Mouse (Mus musculus): ENCODE measurements around the gene Cplane1. TPM values are rescaled to one million over a fixed set of nuclear protein-coding genes. Genes with fewer than 3 reads are reported as not detected.

Cplane1 gene
- polyA plus RNA-seq, 1 experiment from 2014 or later: 12.8 TPM

DNA sequence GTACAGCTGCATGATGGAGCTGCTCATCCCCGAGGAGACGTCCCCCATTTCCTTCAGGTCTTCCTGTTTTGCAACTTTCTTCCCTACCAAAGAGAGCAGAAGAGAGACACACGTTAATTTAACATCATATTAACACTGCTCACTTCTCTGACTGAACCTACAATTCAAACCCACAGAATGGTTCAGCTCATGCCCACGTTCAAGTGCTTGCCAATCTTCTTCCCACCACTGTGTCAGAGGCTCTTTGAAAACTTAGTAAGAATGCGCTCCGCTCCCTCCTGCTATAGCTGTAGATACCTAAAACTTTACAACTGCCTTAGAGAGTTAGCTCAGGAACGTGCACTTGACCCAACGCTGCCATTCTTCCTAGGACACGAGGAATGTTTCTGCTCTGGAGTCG is 134.0 kb downstream of the Cplane1 start:
- Histone ChIP-seq H3K27ac (replicated peaks; ENCODE audit: low read depth, low read length) (no peak overlapping the region), H3K9ac (replicated peaks; ENCODE audit: low read length) (no peak overlapping the region), H3K27me3 (ENCODE audit: control insufficient read depth, insufficient read depth, low read length) (no peaks in the 10 kb centered on the region), H3K4me2 (ENCODE audit: low read depth, low read length) (no peak overlapping the region), H3K9me3 (replicated peaks; ENCODE audit: control insufficient read depth, low read length) (no peaks in the 10 kb centered on the region), H3K4me3 (ENCODE audit: low read depth, low read length) (no peak overlapping the region), H3K36me3 (replicated peaks; ENCODE audit: control insufficient read depth, insufficient read depth, low read depth, low read length) (peaks cover 13% of the 10 kb centered on the region), H3K4me1 (ENCODE audit: control insufficient read depth, insufficient read depth, low read length) (no peaks in the 10 kb centered on the region)
- WGBS: 95% methylated on average over 10 of the region's 10 CpGs
- DNase-seq (ENCODE audit: low spot score) (no peak), ATAC-seq (replicated peaks; ENCODE audit: insufficient number of reproducible peaks, low FRiP score, low TSS enrichment, low read depth) (no peak)

DNA sequence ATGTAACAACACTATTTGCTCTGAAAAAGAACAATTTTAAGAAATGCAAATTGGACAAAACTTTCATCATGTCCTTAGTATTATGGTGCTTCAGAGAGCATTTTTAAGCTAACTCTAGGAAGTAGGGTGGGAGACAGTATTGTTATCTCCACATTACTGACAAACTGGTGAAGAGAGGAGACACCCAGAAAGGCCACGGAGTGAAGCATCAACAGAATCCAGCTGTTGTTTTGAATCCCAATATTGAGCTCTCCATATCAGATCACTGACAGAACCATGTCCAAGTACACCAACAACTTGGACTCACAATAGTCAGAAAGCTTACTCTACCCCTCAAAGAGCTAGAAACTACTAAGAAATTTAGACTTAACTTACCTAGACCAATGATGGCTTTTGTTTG is 136.6 kb downstream of the Cplane1 start:
- peaks cover 15% of the 10 kb centered on the region for H3K36me3 ChIP-seq (replicated peaks; ENCODE audit: control insufficient read depth, insufficient read depth, low read depth, low read length)
- no peak for ATAC-seq (replicated peaks; ENCODE audit: insufficient number of reproducible peaks, low FRiP score, low TSS enrichment, low read depth)
- no peak overlapping the region for H3K27ac ChIP-seq (replicated peaks; ENCODE audit: low read depth, low read length)
- H3K9me3 ChIP-seq (replicated peaks; ENCODE audit: control insufficient read depth, low read length): no peaks in the 10 kb centered on the region
- H3K4me1 ChIP-seq (ENCODE audit: control insufficient read depth, insufficient read depth, low read length): no peaks in the 10 kb centered on the region
- no peak overlapping the region for H3K4me3 ChIP-seq (ENCODE audit: low read depth, low read length)
- H3K4me2 ChIP-seq (ENCODE audit: low read depth, low read length): no peak overlapping the region
- H3K27me3 ChIP-seq (ENCODE audit: control insufficient read depth, insufficient read depth, low read length): no peaks in the 10 kb centered on the region
- H3K9ac ChIP-seq (replicated peaks; ENCODE audit: low read length): no peak overlapping the region
- WGBS: 97% methylated on average over 1 of the region's 1 CpGs
- DNase-seq (ENCODE audit: low spot score): no peak

DNA sequence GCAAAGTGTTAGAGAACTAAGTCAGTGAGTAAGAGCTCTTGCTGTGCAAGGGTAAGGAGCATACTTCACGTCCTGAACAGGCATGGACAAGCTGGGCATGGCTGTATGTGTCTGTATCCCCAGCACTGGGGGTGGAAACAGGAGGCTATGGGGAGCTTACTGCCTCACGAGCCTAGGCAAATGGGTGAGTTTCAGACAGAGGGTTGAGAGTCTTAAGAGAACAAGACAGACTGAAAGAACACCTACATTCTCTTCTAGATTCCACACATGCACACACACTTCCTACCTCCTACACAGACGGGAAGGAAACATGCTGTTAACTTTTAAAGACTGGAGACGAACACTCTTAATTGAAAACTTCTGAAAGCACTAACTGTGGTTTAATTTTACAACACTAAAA is 148.5 kb downstream of the Cplane1 start:
- H3K4me1 ChIP-seq (ENCODE audit: control insufficient read depth, insufficient read depth, low read length): no peaks in the 10 kb centered on the region
- H3K27me3 ChIP-seq (ENCODE audit: control insufficient read depth, insufficient read depth, low read length): no peaks in the 10 kb centered on the region
- DNase-seq (ENCODE audit: low spot score): no peak
- H3K4me2 ChIP-seq (ENCODE audit: low read depth, low read length): no peak overlapping the region
- no peak overlapping the region for H3K9ac ChIP-seq (replicated peaks; ENCODE audit: low read length)
- H3K4me3 ChIP-seq (ENCODE audit: low read depth, low read length): no peak overlapping the region
- ATAC-seq (replicated peaks; ENCODE audit: insufficient number of reproducible peaks, low FRiP score, low TSS enrichment, low read depth): no peak
- H3K36me3 ChIP-seq (replicated peaks; ENCODE audit: control insufficient read depth, insufficient read depth, low read depth, low read length): no peaks in the 10 kb centered on the region; the same call in 1 of the 2 replicates
- 78% methylated on average over 4 of the region's 4 CpGs for WGBS
- no peak overlapping the region for H3K27ac ChIP-seq (replicated peaks; ENCODE audit: low read depth, low read length)
- no peaks in the 10 kb centered on the region for H3K9me3 ChIP-seq (replicated peaks; ENCODE audit: control insufficient read depth, low read length)

DNA sequence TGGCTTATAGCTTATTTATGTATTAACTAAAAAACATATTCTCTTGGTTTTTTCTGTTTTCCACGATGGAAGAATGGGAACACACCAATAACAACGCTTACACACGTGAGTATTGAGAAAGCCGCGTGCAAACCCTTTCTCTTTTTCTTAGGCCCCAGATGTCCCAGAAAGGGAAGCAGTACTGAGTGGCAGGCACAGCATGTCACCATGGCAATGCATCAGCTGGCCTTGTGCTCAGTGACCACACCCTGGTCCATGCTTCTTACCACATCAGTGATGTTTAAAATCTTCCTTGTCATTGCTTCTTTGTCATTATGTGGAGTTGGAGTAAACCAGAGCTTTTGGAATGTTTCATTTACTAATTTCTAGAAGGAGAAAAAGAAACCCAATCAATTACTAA is 150.3 kb downstream of the Cplane1 start:
- Histone ChIP-seq H3K27me3 (ENCODE audit: control insufficient read depth, insufficient read depth, low read length) (no peaks in the 10 kb centered on the region), H3K4me3 (ENCODE audit: low read depth, low read length) (no peak overlapping the region), H3K4me2 (ENCODE audit: low read depth, low read length) (no peak overlapping the region), H3K9ac (replicated peaks; ENCODE audit: low read length) (no peak overlapping the region), H3K4me1 (ENCODE audit: control insufficient read depth, insufficient read depth, low read length) (no peaks in the 10 kb centered on the region), H3K9me3 (replicated peaks; ENCODE audit: control insufficient read depth, low read length) (no peaks in the 10 kb centered on the region), H3K36me3 (replicated peaks; ENCODE audit: control insufficient read depth, insufficient read depth, low read depth, low read length) (no peaks in the 10 kb centered on the region; the same call in none of the 2 replicates), H3K27ac (replicated peaks; ENCODE audit: low read depth, low read length) (no peak overlapping the region)
- WGBS: 93% methylated on average over 5 of the region's 5 CpGs
- ATAC-seq (replicated peaks; ENCODE audit: insufficient number of reproducible peaks, low FRiP score, low TSS enrichment, low read depth) (no peak), DNase-seq (ENCODE audit: low spot score) (no peak)

Other genes with a start within 250 kb of the Cplane1 start
- gene Wdr70, start 69.9 kb upstream of the Cplane1 start, polyA plus RNA-seq (2014; fragmentation: Nextera tagmentation; extraction: Ambion mirVana): 68.8 and 70.5 TPM in 2 replicates
- 31.7 and 34.1 TPM in 2 replicates for gene Nup155, start 59.8 kb upstream of the Cplane1 start, polyA plus RNA-seq (2014; fragmentation: Nextera tagmentation; extraction: Ambion mirVana)